Mouse (Mus musculus): ENCODE measurements at regions not wholly inside any gene's neighbourhood (a gene's known extent, or its start where the extent isn't known, plus 50 kb on each side); places are given as distances from the start of the nearest gene placed in this dataset.

- POLR2A ChIA-PET: interaction anchor here in 1 of 4 experiments (0.8 kb wide), 1 partner anchor 361 kb away, joined by 4 read pairs; no protein-coding TSS in a partner anchor
- CTCF ChIA-PET: interaction anchor here in 2 of 4 experiments (0.5 to 0.6 kb wide), 2 partner anchors 1036 to 1091 kb away, joined by 3 to 40 read pairs; no protein-coding TSS in a partner anchor
Measured at GRCm38 (mm10) chr3:64898610-64899009, 54.0 kb upstream of the Vmn2r7 start.

- ChIA-PET CTCF (no interaction called here), POLR2A (no interaction called here)
Measured at GRCm38 (mm10) chr3:64901317-64901892, 56.8 kb upstream of the Vmn2r7 start.

DNA sequence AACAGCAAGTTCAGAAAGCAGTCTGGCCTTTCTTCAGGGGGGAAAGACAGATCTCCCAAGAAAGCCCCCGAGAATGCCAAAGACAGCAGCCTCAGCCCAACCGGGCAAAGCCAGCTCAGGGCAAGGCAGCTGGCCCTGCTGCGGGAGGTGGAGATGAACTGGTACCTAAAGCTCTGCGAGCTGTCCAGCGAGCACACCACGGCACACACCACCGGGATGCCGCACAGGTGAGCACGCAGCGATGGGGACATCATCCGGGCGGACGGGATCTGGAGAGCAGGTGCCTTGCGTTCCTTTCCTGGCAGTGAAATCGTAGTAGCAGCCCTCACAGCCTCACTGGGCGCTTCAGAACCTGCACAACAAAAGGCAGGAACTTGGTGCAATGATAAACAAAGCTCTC is 104.7 kb upstream of the Vmn2r7 start:
- POLR2A ChIA-PET: no interaction called here

DNA sequence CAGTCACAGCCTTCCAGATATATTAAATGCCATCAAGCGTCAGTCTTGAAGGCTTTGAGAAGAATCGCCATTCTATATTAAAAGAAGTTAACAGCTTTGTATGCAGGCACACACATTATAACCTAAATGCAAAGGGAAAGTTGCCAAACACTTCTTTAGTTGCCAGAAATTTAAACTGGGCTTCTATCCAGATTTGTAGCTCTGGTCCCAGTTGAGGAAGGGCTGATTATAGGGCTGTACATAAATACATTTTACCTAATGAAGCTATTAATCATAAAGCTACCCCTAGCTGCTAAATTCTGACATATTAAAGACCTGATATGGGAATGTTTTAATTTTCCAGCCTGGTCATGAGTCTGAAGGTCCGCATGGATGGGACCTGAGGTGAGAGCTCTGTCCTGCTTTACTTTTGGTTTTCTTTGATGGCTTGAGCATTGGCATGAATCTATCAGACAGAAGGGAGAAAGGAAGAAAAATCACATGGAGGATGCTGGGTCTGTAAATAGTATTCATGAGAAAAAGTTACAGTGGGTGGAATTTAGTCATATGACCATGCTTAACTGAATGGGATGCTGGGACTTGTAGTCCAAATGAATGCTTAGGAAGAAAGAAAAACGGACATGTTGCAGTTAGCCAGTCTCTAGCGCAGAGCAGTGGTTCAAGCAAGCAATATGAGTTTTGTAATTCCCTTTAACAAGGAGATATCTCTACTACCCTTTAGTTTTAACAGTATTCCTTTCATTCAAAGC is 120.3 kb upstream of the Vmn2r7 start:
- CTCF ChIA-PET: no interaction called here
- POLR2A ChIA-PET: no interaction called here

More for the DNA sequence above, 104.7 kb upstream of the Vmn2r7 start:
- CTCF ChIA-PET: no interaction called here

GRCm38 (mm10) chr3:64965416-64965980 is 120.9 kb upstream of the Vmn2r7 start:
- CTCF ChIA-PET: no interaction called here
- POLR2A ChIA-PET: no interaction called here

GRCm38 (mm10) chr3:64968275-64968674 is 123.7 kb upstream of the Vmn2r7 start:
- ChIA-PET CTCF (no interaction called here), POLR2A (interaction anchor here in 1 of 4 experiments (1.5 kb wide), 1 partner anchor 15 kb away, joined by 3 read pairs; no protein-coding TSS in a partner anchor)

DNA sequence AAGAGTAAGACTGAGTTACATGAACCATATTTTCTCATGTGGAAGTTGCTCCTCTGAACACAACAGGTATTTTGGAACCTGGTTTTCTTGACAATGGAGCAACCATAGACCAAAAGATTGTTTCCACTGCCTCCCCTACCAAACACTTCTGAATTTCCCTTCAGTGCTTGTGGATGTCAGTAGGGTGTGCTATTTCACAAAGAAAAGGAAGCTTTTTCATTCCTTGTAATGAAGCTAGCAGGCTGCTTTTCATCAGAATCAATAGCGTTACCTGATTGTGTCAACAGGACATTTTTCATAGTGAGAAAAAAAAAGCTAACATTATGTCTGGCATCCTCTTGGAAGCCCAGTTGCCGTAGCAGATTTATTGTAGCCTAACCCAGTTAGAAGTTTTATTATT is 124.8 kb upstream of the Kcnab1 start:
- CTCF ChIA-PET: interaction anchor here in 2 of 4 experiments (0.5 to 0.6 kb wide), 2 partner anchors 121 to 229 kb away, joined by 4 to 5 read pairs; no protein-coding TSS in a partner anchor
- POLR2A ChIA-PET: no interaction called here

DNA sequence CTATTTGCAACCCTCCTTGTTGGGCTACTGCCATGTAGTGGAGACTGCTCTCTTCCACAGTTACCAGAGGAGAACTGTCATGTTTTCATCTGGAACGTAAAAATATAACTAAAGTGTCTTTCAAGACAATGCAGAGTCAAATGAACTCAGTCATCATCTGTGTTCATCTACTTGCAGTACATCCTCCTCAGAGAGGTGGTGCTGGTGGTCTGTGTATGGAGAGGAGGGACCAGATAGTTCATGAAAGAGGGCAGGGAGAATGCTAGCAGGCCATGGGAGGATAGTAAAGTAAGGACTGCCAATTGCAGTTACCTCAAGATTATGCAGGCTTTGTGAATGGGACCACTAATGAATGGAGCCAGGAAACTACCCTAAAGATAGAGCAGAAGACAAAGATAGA is 121.5 kb upstream of the Kcnab1 start:
- POLR2A ChIA-PET: no interaction called here
- CTCF ChIA-PET: interaction anchor here in 1 of 4 experiments (0.6 kb wide), 1 partner anchor 38 kb away, joined by 3 read pairs; no protein-coding TSS in a partner anchor

GRCm38 (mm10) chr3:64996451-64996850 is 112.7 kb upstream of the Kcnab1 start:
- CTCF ChIA-PET: no interaction called here
- POLR2A ChIA-PET: no interaction called here

DNA sequence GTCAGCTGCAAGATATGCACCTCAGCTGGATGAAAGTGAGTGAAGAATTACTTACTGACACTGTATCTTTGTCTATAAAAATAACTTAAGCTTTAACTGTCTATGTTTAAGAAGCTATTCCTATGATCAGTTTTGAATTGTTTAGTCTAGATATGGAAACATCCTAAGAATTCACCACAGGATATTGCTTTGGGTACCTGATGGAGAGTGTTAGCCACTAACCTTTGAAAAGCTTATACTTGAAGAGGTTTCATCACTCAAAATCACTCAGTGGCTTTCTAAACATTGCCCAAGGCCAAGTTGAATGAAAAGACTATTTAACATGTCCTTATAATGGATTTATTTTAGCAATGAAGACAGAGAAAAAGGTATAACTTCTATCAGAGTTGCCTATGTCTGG is 111.6 kb upstream of the Kcnab1 start:
- ChIA-PET CTCF (no interaction called here), POLR2A (no interaction called here)

- ChIA-PET POLR2A (no interaction called here), CTCF (no interaction called here)
Measured at GRCm38 (mm10) chr3:65001131-65001530, 108.1 kb upstream of the Kcnab1 start.

- CTCF ChIA-PET: interaction anchor here in 1 of 4 experiments (0.7 kb wide), 1 partner anchor 12 kb away, joined by 3 read pairs; no protein-coding TSS in a partner anchor
- POLR2A ChIA-PET: no interaction called here
Measured at GRCm38 (mm10) chr3:65002578-65002977, 106.6 kb upstream of the Kcnab1 start.

GRCm38 (mm10) chr3:65006127-65006526 is 103.1 kb upstream of the Kcnab1 start:
- ChIA-PET CTCF (interaction anchor here in 1 of 4 experiments (0.7 kb wide), 2 partner anchors 48 to 897 kb away, joined by 3 to 10 read pairs; no protein-coding TSS in a partner anchor), POLR2A (interaction anchor here in 1 of 4 experiments (0.6 kb wide), 1 partner anchor 1022 kb away, joined by 3 read pairs; no protein-coding TSS in a partner anchor)

GRCm38 (mm10) chr3:65006565-65006964 is 102.6 kb upstream of the Kcnab1 start:
- ChIA-PET CTCF (interaction anchor here in 1 of 4 experiments (0.6 kb wide), 1 partner anchor 66 kb away, joined by 3 read pairs; no protein-coding TSS in a partner anchor), POLR2A (no interaction called here)

DNA sequence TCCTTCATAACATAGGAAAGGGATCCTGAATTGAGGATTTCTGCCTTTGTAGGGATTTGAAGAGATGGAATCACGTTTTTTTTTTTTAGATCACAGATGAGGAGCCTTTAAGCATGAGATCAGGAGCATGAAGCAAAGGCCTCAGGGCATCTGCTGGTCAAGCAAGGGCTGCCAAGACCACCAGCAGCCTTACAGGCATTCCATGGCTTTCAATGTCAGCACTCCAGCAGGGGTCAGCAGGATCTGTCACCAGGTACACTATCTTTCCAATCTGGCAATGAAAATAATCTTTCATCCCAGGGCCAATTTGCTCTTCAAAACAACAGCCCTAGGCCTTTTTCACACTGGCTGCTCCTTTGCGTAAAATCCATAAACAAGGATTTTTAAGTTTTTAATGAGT is 85.3 kb upstream of the Kcnab1 start:
- POLR2A ChIA-PET: no interaction called here
- CTCF ChIA-PET: no interaction called here

- CTCF ChIA-PET: no interaction called here
- POLR2A ChIA-PET: no interaction called here
Measured at GRCm38 (mm10) chr3:65037626-65038025, 71.6 kb upstream of the Kcnab1 start.

DNA sequence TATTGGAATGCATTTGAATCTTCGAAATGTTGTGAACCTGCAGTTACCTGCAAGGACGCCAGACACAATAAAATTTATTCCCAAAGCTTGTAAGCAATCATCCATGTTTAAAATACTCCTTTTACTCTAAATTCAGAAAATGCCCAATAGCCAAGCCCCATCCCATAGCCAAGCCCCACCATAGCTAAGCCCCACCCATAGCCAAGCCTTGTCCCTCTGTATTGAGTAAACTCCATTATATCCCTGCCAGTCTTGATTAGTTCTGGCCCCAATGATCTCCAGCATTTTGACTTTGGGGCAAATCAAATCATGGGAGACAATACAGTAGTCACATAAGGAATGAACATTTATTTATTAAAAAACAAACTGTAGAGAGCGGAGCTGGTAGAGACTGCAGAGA is 61.3 kb upstream of the Kcnab1 start:
- ChIA-PET POLR2A (interaction anchor here in 1 of 4 experiments (0.6 kb wide), 1 partner anchor 54 kb away, joined by 13 read pairs; no protein-coding TSS in a partner anchor), CTCF (no interaction called here)

GRCm38 (mm10) chr3:65055401-65055800 is 53.8 kb upstream of the Kcnab1 start:
- ChIA-PET CTCF (no interaction called here), POLR2A (no interaction called here)
